Mouse (Mus musculus): ENCODE data around the gene Enpp1.

Enpp1 gene

DNA sequence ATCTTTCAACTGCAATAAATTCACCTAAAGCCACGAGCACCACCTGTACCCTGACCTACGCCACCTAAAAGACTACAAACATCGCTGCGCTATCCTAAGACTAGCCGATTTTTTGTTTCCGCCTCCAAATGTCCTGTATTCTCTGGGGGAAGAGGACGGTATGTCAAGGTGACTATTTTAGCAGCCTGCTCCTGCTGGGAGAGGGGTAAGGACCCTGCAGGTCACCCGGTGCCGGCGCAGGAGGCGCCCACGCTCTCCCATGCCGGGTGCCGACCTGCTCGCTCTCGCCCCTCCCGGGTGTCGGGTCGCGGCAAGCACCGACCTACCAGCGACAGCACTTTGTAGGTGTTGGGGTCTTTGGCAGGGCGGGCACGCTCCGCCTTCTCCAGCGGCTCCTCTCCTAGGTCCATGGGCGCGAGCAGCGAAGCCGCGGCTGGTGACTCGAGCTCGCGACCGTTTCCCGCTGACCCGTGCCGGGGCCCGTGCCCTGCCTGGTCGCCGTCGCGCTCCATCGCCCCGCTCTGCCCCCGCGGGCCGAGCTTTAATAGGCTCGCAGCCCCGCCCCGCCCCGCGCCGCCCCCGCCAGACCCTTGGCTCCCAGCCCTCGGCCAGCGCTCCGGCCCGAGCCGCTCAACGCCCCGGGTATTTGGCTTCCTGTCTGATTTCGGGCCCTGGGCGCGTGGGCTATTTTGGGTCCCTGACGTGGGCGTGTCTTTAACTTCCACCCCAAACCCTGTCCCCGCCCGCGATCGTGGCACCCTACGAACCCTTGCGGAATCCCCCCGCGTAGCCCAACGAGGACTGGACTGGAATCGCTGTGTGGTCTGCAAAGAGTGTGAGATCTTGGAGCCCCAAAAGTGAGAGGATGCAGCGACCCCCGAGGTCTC, at the start of gene Enpp1:
Gene Enpp1 (minus strand): TSS at position 680 of the 887 bp plus-strand sequence.
- DNase-seq (ENCODE audit: low spot score in 2 of 2) = peak; percentile 36 to 74

DNA sequence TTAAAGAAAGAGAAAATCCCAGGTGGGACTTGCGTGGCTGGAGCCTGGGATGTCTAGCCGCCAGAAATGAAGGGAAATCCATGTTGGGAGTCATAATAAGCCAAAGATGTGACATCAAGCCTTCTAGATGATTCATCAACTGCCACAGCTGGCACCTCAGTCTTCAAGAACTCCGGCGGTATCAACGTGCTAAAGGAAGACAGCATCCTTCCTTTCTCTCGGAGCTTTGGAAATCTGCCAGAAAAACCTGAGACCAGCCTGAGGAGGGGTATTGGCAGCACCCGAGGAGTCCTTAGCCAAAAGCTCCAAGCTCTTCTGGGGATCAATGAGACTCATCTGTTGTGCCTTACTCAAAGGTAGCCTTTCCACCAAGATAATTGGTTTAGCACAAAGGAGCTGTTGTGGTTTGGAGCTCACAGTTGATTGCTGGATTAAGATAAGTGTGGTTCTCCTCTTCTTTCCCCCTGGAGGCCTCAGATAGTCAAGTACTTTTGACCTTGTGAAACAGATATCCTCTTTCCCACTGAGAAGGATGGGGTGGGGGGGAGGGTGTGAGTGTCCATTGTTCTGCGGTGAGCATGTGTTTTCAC, 46.5 kb upstream of the Enpp1 start:
- no peak for DNase-seq (ENCODE audit: low spot score in 2 of 2)

DNA sequence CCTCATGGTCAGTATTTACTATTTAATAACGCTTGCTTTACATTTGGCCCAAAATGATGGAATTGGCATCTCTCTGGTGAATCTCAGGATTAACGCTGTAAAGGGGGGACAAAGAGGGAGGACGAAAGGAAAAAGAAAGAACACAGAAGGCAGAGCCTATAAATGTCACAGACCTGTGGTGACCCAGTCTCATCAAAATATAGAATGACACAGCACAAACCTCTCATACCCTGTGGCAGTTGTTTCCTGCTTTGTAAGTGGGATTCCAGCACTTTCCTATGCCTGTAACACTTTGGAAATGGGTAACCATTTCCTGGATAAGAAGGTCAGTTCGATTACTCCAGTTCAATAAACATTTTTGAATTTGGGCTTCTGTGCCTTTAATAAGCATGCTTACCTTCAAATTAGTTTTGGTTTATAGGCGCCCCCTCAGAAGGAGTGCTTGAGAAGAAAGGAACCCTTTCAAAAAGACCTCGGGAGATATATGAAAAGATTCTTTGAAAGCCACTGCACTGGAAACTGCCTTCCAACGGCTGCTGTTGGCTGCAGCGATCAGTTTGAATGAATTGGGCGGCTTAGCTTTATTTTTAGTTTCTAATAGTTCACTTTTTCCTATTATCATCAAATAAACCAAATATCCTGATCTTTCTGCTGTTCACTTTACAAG, 43.0 kb upstream of the Enpp1 start:
- DNase-seq (ENCODE audit: low spot score in 2 of 2) = no peak

DNA sequence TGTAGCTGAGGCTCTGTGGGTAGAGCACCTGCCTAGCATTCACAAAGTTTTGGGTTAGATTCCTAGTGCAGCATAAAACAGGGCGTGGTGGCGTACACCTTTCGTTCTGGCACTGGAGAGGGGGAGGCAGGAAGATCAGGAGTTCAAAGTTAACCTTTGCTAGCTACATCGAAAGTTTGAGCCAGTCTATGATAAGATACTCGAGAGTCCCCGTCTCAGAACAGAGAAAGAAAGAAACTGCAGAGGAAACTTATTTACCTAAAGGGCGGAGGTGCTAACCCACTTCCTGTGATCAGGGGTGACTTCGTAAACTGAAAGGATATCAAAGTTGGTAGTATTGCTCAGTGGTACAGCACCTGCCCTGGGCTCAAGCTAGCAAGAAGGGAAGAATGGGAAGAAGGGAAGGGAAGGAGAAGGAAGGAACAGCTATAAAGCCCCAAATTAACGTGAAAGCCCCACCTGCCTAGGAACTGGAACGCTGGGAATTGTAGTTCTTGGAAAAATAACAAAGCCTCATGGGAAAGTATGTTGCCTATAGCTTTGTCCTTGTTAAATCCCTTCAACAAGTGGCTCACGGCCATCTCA, 42.4 kb upstream of the Enpp1 start:
- DNase-seq (ENCODE audit: low spot score in 2 of 2) = no peak

DNA sequence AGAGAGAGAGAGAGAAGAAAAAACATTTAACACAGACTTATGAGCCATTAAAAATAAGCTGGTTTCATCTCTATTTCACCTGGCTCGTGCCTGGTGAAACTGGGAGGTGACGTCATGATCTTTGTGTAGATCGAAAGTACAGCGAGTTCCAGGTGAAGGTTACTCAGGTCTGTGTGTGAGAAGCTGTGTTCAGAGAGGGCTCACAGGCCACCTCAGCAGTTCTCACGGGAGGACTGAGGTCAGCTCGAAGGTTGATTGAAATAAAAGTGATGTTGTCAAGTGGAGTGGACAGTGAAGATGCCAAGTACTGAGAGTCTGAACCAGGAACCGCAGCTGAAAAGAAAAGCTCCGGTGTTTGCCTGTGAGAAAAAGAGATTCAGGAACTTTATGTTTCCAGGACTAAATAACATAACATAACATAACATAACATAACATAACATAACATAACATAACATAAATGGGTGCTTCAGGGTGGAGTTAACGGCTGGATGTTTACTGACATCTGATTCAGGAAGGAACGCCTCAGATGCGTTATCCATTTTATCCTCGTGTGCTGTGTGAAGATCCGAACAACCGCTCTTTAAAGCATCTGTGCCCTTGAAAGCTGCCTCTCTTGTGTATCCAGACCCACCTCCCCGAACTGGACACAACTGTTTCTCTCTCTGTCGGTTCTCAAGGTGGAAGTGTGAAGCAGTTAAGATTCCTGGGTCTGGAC, 41.7 kb upstream of the Enpp1 start:
- no peak for DNase-seq (ENCODE audit: low spot score in 2 of 2)

DNA sequence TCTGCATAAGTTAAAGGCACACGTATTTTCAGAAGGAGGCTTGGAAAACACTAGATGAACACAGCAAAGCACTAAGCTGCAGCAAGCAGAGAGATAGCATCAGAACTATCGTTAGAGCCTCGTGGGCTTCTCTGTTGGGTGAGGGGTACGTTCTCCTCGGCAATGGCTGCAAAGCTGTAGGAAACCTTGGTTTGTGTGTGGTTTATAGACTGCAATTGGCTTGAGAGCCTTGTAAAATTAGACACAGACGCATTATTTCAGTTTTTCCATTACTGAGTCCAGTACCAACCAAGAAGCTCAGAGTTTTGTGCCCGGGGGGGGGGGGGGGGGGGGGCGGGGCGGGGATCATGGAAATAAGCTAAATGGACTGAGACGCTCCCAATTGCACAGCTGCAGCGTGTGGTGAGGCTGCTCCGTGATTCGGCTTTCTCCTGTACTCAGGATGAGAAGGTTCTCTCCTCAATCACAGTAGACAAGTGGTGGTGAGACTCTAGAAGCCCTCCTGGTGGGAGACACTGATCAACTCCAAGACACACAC, 31.1 kb upstream of the Enpp1 start:
- DNase-seq (ENCODE audit: low spot score in 2 of 2) = no peak

DNA sequence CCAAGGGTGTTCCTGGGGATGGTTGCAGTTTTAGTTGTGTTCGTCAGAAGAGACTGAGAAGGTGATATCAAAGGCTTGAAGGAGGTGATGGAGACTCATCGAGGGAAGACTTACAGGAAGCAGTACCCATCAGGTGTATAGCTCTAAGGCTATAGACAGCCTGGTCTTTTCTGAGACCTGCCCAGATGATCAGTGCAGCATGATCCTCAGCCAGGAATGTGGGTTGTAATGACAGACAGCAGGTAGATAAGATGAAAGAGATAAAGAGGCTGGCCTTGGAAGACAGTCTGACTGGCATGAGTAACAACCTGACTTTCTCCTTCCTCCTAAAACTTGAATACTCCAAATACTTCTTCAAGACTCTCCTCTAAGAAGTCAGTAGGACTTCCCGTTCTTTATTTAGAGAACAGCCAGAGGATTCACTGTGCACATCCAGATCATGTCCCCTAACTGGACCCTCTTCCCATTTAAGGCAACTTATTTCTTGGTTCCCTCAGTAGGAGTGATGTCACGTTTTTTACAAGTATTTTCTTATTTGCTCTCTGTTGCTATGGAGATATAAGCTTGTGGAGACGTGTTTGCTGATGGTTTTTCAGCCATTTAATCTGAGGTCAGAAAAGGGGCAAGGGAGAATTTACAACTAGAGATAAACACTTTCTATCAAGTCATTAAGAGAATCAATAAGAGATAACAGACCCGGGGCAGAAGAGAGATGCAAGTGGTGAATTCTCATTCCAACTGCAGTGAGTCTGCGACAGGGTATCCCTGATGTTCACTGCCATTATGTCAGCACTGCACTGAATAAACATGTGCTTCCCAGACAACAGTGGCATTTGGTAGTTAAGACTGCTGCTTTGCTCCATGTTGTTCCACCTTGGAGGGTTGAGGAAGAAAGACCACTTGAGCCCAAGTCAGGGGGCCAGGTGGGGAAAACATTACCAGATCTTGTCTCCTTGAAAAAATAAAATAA, 29.6 kb upstream of the Enpp1 start:
- DNase-seq (ENCODE audit: low spot score in 2 of 2) = no peak

DNA sequence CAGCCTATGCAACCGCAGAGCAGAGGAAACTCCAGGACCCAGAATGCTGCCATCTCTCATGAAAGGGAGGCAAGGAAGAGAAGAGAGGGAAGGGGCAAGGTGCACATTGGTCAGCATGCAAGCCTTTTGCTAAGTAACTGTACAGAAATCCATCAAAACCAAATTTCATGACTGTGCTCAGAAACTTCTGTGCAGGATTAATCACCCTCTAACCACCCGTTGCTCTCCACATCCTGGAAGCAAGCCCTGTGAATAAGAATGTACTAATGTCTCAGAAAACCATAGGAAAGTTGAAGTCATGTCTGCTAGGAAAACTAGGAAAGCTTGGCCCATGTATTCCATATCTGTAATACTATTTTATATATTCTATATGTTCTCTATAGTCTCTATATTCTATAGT, 27.2 kb upstream of the Enpp1 start:
- no peak for DNase-seq (ENCODE audit: low spot score in 2 of 2)

DNA sequence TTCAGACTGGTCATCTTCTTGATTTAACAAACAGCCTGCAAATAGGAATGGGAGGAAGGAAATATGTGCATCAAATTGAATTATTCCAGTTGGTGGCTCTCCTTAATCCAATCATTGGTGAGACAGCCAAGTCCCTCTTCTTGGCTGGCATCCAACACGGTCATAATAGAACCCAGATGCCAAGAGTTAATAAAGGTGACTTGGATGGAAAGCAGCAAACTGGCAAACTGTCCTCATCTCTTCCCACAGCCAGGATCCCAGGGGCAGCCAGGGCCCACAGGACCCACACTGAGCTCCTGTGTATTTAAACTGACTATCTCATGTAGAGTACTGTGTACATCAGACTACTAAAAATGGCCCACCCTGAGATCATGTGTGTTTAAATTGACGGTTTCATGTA, 26.5 kb upstream of the Enpp1 start:
- no peak for DNase-seq (ENCODE audit: low spot score in 2 of 2)

DNA sequence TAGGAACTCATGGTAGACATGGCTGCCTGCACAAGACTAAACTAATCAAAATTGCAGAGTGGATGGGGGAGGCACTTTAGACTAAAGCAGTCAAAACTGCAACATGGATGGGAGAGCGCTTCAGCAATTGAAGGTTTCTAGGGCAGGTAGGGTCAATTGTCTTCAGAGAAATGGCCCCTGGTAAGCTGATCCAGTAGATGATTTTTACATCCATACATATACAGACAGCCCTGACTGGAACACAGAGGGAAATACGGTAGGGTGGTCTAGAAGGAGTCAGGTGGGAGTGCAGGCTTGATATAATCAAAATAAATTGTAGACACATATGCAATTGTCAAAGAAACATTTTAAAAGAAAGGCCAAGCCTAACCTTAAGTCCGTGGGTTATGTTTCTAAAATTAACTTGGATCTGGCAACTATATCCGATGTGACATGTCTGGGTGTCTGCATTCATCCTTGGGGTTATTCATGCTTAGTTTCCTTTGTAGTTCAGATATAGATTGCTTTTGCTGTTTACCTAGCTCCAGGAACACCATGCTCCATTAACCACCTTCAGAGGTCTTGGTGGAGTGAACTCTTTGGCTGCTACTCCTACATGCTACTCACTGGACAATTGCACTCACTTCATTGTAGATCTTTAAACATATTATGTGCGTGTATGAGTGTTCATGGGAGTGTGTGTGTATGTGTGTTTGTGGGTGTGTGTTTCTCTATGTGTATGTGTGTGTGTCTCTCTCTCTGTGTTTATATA, 23.2 kb upstream of the Enpp1 start:
- no peak for DNase-seq (ENCODE audit: low spot score in 2 of 2)

DNA sequence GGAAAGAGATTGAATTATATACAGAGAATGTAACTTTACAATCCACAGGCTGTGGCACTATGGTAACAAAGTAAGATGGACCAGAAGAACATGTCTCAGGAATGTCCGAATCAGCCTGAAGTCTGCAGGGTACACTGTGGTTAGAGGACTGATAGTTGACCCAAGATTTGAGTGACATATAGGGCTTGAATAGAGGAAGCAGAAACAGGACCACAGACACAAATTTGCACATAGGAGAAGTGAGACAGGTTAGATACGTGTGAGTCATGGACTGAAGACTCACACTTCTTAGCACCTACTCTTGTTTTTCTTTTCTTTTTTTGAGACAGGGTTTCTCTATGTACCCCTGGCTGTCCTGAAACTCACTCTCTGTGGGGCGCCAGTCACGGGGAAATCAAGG, 15.5 kb upstream of the Enpp1 start:
- DNase-seq (ENCODE audit: low spot score in 2 of 2) = no peak

DNA sequence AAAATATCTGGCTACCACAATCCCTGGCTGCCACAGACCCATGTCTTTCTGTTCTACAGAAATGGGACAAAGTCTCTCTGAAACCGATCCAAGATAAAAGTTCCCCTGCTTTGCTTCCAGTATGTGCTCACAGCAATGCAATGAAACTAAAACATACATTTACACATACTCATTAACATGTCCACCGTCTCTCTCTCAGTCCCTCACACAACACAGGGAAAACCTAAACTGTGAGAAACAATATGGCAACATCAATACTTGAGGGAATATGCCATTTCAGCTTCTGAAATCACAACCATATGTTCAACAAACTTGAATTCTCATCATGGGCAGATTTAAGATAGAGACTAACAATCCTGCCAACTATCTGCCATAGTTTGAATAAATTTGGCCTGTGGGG, 13.2 kb upstream of the Enpp1 start:
- no peak for DNase-seq (ENCODE audit: low spot score in 2 of 2)

DNA sequence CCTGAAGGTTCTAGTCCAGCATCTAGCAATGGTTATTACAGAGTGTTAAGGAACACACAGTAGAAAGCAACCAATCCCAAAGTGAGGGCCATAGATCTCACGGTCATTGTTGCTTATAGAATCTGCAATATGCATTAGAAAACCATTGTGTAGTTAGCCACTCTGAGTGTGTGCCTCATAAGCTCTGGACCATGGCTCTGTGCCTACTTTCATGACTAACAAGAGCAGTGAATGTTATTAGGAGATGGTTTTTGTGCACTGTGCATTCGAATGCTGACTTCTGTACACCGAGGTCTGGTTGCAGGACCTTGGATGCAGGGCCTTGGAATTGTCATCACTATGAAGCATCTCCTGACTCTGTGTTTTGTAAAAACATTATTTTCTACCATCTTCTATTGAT, 9.9 kb upstream of the Enpp1 start:
- no peak for DNase-seq (ENCODE audit: low spot score in 2 of 2)

DNA sequence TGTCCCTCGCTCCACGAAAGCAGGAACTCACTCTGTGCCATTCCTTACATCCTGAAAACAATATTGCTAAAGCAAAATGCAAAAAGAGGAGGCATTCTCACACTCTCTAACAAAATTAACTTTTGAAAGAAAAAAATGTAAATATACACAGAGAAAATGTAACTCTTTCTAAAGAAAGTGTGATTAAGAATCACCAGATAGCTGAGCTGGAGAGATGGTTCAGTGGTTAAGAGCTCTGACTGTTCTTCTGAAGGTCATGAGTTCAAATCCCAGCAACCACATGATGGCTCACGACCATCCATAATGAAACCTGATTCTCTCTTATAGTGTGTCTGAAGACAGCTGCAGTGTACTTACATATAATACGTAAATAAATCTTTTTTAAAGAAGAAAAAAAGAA, 7.4 kb upstream of the Enpp1 start:
- no peak for DNase-seq (ENCODE audit: low spot score in 2 of 2)

DNA sequence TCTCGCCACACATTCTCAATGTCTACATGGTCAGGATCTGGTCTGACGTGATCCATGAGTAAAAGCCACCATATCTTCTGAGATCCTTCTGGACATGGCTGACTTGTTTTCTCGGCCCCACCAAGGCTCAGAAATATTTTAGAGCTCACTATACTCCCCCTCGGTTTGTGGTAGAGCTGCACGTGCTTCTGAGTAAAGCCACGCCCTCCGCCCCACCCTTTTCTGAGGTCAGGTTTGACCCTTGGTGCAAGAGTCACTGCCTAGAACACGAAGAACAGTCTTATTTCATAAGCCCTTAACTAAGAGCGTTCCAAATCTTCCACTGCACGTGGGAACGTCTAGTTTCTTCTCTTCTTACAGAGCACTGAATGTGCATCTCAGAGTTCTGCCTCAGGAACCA, 6.8 kb upstream of the Enpp1 start:
- DNase-seq (ENCODE audit: low spot score in 2 of 2) = no peak

DNA sequence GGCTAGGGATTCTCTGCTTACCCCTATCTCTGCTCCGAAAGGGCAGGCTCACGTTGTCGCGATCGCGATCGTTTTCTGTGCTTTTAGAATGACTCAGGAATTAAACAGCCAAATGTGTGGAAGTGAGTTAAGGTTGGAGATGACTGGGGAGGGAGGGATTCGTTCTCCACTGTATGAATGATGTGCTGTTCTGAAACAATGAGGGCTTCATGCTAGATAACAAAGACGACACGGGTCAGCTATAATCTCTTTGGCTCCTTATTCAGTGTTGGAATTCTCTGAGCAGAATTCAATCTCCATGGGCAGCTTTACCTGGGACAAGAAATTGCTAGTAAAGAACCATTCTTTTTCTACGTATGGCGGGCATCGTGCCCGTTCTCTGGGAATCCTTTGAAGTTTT, 6.1 kb upstream of the Enpp1 start:
- DNase-seq (ENCODE audit: low spot score in 2 of 2) = no peak

DNA sequence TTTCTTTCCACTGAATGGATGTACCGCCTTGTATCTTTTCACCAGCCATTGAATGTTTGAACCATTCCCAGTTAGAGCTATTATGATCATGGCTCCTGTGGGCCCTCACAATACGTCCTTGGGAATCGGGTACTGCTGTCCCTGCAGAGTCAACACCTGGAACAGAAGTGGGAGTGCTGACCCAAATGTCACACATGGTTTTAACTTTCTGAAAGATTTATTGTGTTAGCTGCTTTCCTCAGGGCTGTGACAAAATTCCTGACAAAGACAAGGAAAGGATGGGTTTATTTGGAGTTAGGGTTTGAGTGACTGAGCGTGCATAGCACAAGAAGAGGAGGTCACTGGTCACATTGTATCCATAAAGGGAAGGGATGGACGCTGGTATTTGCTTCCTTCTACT, 4.3 kb upstream of the Enpp1 start:
- no peak for DNase-seq (ENCODE audit: low spot score in 2 of 2)

DNA sequence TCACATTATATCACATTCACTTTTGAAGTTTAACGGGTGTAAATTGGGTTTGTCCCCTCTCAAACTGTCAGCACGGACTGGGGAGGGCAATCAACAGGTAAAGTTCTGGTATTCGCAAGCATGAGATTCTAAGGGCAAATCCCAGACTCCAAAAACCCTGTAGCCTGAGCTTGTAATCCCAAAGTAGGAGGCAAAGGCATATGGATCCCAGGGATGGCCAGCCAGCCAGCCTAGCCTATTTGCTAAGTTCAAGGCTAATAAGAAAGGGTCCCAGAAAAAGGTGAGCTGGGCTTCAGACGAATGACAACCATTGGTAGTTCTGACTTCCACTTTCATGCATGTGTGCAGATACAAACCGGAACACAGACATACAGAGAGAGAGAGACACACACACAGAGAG, 942 bp upstream of the Enpp1 start:
- DNase-seq (ENCODE audit: low spot score in 2 of 2) = no peak

DNA sequence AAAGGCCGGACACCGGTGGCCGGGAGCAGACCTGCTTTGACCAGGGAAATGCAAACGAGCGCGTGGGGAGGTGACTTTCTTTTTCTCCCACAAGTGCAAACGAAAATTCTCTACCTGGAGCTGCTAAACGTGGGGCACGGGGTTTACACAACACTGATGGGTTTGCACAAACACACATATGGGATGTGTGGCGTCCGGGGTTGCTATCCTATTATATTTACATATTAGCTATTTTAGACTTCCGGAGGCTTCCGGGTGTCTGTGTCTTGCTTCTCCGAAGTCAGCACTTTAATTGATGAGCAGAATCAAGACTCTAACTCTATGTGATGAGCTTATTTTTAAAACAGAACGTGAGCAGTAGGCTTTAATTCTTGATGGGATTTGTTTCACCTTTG, 405 bp upstream of the Enpp1 start:
- DNase-seq (ENCODE audit: low spot score in 2 of 2) = no peak

DNA sequence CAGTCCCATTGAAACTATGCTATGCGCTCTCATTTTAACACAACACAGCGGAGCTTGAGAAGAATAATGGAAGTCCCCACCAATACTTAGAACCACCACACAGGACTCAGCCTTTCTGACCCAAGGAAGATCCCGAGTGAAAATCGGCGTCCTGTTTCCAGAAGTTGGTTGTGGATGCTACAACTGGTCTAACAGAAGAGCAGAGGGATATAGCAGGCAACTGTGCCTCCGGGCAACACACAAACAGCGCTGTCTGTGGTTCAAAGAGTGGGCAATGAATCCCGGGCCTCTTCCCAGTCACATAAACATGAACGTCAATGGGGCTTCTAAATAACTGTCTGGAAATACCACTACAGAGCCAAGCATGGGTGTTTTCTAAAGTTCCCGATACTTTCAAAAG, 888 bp downstream of the Enpp1 start:
- DNase-seq (ENCODE audit: low spot score in 2 of 2) = no peak

Data from spleen, postnatal 4 days (tissue).